Mouse (Mus musculus) adrenal gland, adult 10 weeks (tissue): Measurements from ENCODE around the gene Rab10. TPM values are rescaled to one million over a fixed set of nuclear protein-coding genes. Genes with fewer than 3 reads are reported as not detected.

Source experiments
- polyA plus RNA-seq: library from polyadenylated mRNA; stranded (reverse); fragments of 350-450 nt; fragmentation: Illumina TruSeq; extraction: RNeasy Lipid Tissue Mini Kit (QIAGEN cat#74804); gene quantifications from one replicate; pipeline ENCODE4 v1.2.3, GENCODE M21; 2014; ENCODE audit warnings: low read depth, low replicate concordance

The Rab10 gene
- polyA plus RNA-seq = 784 TPM

DNA sequence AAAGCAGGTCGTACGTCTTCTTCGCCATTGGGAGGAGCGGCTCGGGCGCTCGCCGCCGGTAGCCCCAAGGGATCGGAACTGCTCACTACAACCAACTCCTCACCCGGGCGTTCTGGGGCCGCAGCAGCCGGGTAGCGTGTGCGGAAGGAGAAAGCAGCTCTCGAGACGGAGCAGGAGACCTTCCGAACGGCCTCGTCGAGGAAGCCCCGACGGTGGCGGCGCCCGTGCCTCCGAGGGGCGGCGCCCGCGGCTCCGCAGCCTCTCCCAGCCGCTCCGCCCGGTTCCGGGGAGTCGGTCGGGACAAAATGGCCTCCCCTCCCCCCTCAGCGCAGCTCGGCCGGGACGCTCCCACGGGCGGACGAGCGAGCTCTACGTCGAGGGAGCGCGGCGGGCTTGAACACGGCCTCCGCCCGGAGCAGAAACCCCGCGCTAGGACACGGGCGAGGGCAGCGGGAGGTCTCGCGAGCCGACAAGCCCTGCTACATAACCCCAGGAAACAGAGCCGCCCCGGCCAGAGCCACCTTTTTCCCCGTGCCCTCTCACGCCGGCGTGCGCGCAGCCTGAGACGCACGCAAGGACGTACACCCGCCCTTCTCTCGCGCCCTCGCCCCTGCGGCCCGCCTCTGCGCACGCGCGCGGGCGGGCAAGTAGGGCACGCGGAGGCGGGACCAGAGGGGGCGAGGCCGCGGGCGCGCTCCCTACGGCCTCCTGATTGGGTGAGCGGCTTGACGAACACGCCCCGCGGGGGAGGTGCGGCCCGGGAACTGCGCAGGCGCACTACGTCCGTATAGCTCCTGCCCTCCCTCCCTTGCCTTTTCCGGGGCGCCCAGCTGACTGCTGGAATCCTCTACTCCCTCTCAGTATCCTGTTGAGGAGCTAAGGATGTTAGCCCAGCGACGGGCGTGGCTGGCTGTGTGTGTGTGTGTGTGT, at the start of gene Rab10:
Gene Rab10 (minus strand): TSS at position 579 of the 930 bp plus-strand sequence.

Other genes starting within 250 kb of the Rab10 start
- 49.2 TPM for gene Kif3c, start 55.2 kb upstream of the Rab10 start, polyA plus RNA-seq
- 41.9 TPM for gene Asxl2, start 116.9 kb upstream of the Rab10 start, polyA plus RNA-seq